Mouse (Mus musculus) hindbrain, embryonic 11.5 days (tissue): ENCODE measurements around the gene Gm11020. TPM values are rescaled to one million over a fixed set of nuclear protein-coding genes. Genes with fewer than 3 reads are reported as not detected.
A peak's percentile ranks its signal among the peaks of the same experiment; 100 is the strongest.
"Not testable (repeated sequence)": the region's sequence is repeated elsewhere in the genome, so short reads cannot be mapped to it uniquely, and the experiment has no call there.

Source experiments
- ATAC-seq: fragments of 200-750 bp; cut with Nextera tagmentation; 2 replicates; pipeline ENCODE4 v1.8.0; 2017; ENCODE audit warnings: mild to moderate bottlenecking, moderate TSS enrichment, moderate library complexity; ENCODE audit not compliant: low FRiP score
- DNase-seq: peaks from one replicate; pipeline ENCODE4 v3.0.0-alpha.2; 2015; ENCODE audit warnings: low spot score
- H3K27ac ChIP-seq: fragments of 300-500 bp; sonication (generic); 2 replicates; pipeline ENCODE4 v1.5.1; 2014; ENCODE audit warnings: mild to moderate bottlenecking, low read depth, low read length
- H3K27me3 ChIP-seq: fragments of 300-500 bp; sonication (generic); 2 replicates; pipeline ENCODE4 v1.6.1; 2014; ENCODE audit warnings: mild to moderate bottlenecking, low read length, moderate library complexity, mixed read lengths; ENCODE audit not compliant: control insufficient read depth, insufficient read depth
- H3K36me3 ChIP-seq: fragments of 300-500 bp; sonication (generic); 2 replicates; pipeline ENCODE4 v1.6.1; 2014; ENCODE audit warnings: mild to moderate bottlenecking, low read length, moderate library complexity, mixed read lengths; ENCODE audit not compliant: control insufficient read depth, insufficient read depth
- H3K4me1 ChIP-seq: fragments of 300-500 bp; sonication (generic); replicated peaks from 2 replicates; pipeline ENCODE4 v1.6.1; 2014; ENCODE audit warnings: low read length, mixed read lengths; ENCODE audit not compliant: control insufficient read depth, insufficient read depth
- H3K4me2 ChIP-seq: fragments of 300-500 bp; sonication (generic); replicated peaks from 2 replicates; pipeline ENCODE4 v1.6.1; 2014; ENCODE audit warnings: mild to moderate bottlenecking, low read depth, low read length
- H3K4me3 ChIP-seq: fragments of 300-500 bp; sonication (generic); 2 replicates; pipeline ENCODE4 v1.5.1; 2014; ENCODE audit warnings: low read depth, low read length
- H3K9ac ChIP-seq: fragments of 300-500 bp; sonication (generic); 2 replicates; pipeline ENCODE4 v1.6.1; 2014; ENCODE audit warnings: low read depth, low read length
- H3K9me3 ChIP-seq: fragments of 300-500 bp; sonication (generic); 2 replicates; pipeline ENCODE4 v1.6.1; 2016; ENCODE audit warnings: low read length; ENCODE audit not compliant: control insufficient read depth
- WGBS: fragments of 180-500 bp; shearing (Covaris S2); extraction: QIAGEN DNeasy Blood & Tissue Kit; methylation state at CpG from one replicate; pipeline ENCODE4 v1.1.7; 2014; 5-methylcytosine and 5-hydroxymethylcytosine counted together
- polyA plus RNA-seq: library from polyadenylated mRNA; unstranded; fragments of >200 nt; fragmentation: Nextera tagmentation; extraction: Ambion mirVana; gene quantifications from 2 replicates; pipeline ENCODE4 v1.2.1, GENCODE M21; 2014

Gm11020 gene
- polyA plus RNA-seq, 1 experiment from 2014 or later: not detected

DNA sequence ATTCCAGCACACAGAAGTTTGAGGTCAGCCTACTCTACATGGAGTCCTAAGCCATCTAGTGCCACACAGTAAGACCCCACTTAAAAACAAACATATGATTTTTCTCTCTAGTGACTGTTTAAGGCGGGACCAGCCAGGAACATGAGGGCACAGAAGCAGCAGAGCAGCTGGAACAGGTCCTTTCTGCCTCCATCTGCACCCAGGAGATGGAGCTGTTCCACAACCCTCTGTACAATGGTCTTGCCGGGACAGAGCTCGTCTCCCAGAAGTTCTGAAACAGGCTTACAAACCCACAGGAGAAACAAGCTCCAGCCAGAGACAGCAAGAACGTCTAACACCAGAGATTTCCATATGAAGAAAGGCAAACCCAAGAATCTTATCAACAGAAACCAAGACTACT, 8.1 kb upstream of the Gm11020 start:
- H3K27me3 ChIP-seq: no peaks in the 10 kb centered on the region
- H3K27ac ChIP-seq: no peak overlapping the region
- H3K9me3 ChIP-seq: no peaks in the 10 kb centered on the region
- H3K9ac ChIP-seq: no peak overlapping the region
- ATAC-seq (no peak), DNase-seq (no peak)
- H3K4me1 ChIP-seq: no peaks in the 10 kb centered on the region
- H3K4me2 ChIP-seq: no peak overlapping the region
- H3K36me3 ChIP-seq: no peaks in the 10 kb centered on the region
- no peak overlapping the region for H3K4me3 ChIP-seq
- 81% methylated on average over 4 of the region's 4 CpGs for WGBS

DNA sequence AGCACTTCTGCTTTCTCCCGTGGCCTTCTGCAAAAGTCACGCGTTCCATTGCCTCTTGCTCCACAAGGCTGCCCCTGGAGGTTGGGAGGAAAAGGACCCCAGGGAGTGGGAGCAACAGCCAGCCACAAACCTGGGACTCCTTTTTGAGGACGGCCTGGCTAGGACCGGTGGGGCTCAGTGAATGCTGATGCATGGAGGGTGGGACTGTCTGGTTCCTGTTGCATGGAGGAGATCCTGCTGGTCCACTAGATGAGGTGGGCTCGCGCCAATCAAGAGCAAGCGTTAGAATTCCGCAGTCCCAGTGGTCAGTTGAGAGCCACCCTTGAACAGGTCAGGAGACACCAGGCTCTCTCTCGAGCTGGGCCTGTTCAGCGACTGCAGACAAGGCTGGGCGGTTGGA, 563 bp downstream of the Gm11020 start, which contains the start of gene Cmtm2b:
TSS of gene Cmtm2b (plus strand) at position 301 of the 400 bp plus-strand sequence.
- H3K4me3 ChIP-seq, H3K27me3 ChIP-seq, H3K9ac ChIP-seq, ATAC-seq, H3K9me3 ChIP-seq, DNase-seq, H3K4me2 ChIP-seq, H3K4me1 ChIP-seq, H3K36me3 ChIP-seq, H3K27ac ChIP-seq: not testable (repeated sequence)
- WGBS: 90% methylated on average over 12 of the region's 12 CpGs

DNA sequence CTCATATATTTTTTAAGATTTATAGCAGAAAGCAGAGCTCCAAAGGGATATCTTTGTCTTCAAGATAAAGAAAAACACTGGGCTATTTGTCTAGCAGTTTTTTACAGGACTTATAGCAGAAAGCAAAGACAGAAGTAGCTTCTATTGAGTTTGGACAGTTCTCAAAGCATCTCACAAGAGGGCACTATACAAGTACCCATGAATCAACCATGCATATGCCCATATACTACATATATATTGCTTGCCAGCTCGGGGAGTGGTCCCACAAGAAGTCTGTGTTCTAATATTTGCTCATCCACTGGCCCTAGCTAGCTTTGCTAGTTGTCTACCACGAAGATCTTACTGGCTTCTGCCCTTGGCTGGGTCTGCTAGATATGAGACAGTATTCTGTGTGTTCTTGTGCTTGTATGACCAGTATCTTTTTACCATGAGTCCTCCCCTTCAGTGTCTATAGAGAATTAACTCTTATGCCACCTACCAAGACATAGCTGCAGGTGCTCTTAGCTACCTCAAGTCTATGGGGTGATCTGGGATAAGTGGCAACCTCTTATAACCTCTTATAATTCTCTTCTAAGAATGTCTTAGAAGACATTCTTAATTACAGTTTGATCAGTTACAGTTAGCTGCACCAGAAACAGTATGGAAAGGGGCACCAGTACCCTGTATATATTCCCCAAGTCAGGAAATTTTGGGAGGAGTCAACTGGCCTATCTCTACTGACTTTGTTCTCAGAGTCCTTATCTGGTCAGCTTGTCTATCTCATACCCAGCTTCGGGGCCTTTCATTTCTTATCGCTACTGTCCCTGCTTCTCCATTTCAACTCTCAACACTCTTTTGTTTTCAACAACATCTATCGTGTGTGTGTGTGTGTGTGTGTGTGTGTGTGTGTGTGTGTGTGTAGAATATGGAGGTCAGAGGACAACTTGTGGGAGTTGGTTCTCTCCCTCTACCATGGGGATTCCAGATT, 11.6 kb downstream of the Gm11020 start:
- Histone ChIP-seq H3K27ac (no peak overlapping the region), H3K36me3 (no peaks in the 10 kb centered on the region), H3K4me2 (no peak overlapping the region), H3K9me3 (no peaks in the 10 kb centered on the region), H3K27me3 (no peaks in the 10 kb centered on the region), H3K4me3 (no peak overlapping the region), H3K4me1 (no peaks in the 10 kb centered on the region), H3K9ac (no peak overlapping the region)
- no peak for ATAC-seq
- 84% methylated on average over 5 of the region's 5 CpGs for WGBS
- DNase-seq: no peak

DNA sequence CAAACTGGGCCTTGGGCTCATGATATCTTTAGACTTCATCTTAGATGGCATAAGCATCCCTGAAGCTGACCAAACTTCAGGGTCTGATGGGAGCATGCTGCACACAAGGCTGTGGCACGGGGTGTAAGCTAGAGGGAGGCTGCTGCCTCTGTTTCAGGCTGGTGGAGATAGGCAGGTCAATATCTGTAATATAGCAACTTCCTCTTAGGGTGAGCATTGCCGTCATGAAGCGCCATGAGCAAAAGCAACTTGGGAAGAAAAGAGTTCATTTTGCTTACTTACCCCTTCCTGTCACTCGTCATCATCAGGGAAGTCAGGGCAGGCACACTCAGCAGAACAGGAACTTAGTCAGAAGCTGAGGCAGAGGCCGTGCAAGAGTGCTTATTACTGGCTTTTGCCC, 12.4 kb downstream of the Gm11020 start:
- no peak for ATAC-seq
- no peak overlapping the region for H3K4me2 ChIP-seq
- DNase-seq: no peak
- no peaks in the 10 kb centered on the region for H3K27me3 ChIP-seq
- no peaks in the 10 kb centered on the region for H3K36me3 ChIP-seq
- H3K9ac ChIP-seq: no peak overlapping the region
- WGBS: 74% methylated on average over 5 of the region's 5 CpGs
- no peak overlapping the region for H3K27ac ChIP-seq
- H3K4me3 ChIP-seq: no peak overlapping the region
- no peaks in the 10 kb centered on the region for H3K4me1 ChIP-seq
- H3K9me3 ChIP-seq: no peaks in the 10 kb centered on the region

DNA sequence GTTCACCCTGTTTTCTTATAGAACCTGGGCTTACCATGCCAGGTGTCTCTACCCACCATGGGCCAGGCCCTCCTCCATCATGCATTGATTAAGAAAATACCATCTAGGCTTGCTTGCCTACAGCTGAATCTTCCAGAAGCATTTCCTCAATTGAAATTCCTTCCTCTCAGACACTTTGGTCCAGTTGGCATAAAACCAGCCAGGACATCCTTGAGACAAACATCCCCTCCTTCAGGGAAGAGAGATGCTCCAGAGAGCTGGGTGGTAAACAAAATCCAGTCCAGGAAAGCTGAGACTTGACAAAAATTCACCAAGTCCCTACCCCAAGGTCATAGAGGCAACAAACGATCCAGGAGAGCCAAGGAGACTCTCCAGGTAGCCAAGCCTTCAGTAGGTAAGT, 12.8 kb downstream of the Gm11020 start:
- Histone ChIP-seq H3K9ac (no peak overlapping the region), H3K36me3 (no peaks in the 10 kb centered on the region), H3K4me3 (no peak overlapping the region), H3K4me2 (no peak overlapping the region), H3K27me3 (no peaks in the 10 kb centered on the region), H3K9me3 (no peaks in the 10 kb centered on the region), H3K4me1 (no peaks in the 10 kb centered on the region), H3K27ac (no peak overlapping the region)
- no peak for DNase-seq
- ATAC-seq: no peak
- WGBS: 78% methylated on average over 1 of the region's 1 CpGs

DNA sequence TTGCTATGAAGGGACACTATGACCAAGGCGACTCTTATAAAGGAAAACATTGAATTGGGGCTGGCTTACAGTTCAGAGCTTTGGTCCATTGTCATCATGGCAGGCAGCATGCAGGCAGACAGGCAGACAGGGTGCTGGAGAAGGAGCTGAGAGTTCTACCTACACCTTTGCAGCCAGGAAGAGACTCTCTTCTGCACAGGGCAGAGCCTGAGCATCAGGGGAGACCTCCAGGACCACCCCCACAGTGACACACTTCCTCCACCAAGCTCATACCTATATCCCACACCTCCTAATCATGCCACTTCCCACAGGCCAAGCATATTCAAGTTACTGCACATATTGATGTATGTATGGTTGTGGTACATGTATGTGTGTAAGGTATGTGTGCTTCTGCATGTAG, 15.4 kb downstream of the Gm11020 start:
- WGBS: 97% methylated on average over 1 of the region's 1 CpGs
- no peak for ATAC-seq

DNA sequence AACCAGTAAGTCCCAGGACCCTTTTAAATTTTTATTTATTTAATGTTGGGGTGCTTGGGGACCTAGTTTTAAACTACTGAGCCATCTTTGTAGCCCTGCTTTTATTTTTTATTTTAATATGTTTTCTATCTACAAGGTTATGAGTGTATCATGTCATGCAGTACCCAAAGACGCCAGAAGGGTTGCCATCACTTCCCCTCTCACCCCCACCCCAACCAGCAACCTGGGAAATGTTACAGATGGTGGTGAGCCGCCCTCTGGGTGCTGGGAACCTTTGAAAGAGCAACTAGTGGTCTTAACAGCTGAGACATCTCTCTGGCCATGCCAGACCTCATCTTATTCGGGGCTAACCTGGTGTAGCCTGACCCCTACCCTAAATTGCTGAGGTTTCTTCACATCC, 16.5 kb downstream of the Gm11020 start:
- no peak overlapping the region for H3K4me2 ChIP-seq
- no peaks in the 10 kb centered on the region for H3K9me3 ChIP-seq
- H3K4me1 ChIP-seq: no peaks in the 10 kb centered on the region
- no peak overlapping the region for H3K4me3 ChIP-seq
- DNase-seq (no peak), ATAC-seq (no peak)
- no peak overlapping the region for H3K27ac ChIP-seq
- WGBS: 47% methylated on average over 3 of the region's 3 CpGs
- H3K27me3 ChIP-seq: no peaks in the 10 kb centered on the region
- no peak overlapping the region for H3K9ac ChIP-seq
- no peaks in the 10 kb centered on the region for H3K36me3 ChIP-seq

More for the DNA sequence above, 15.4 kb downstream of the Gm11020 start:
- DNase-seq: no peak
- Histone ChIP-seq H3K9me3 (no peaks in the 10 kb centered on the region), H3K9ac (no peak overlapping the region), H3K4me2 (no peak overlapping the region), H3K4me3 (no peak overlapping the region), H3K27ac (no peak overlapping the region), H3K4me1 (no peaks in the 10 kb centered on the region), H3K36me3 (no peaks in the 10 kb centered on the region), H3K27me3 (no peaks in the 10 kb centered on the region)

DNA sequence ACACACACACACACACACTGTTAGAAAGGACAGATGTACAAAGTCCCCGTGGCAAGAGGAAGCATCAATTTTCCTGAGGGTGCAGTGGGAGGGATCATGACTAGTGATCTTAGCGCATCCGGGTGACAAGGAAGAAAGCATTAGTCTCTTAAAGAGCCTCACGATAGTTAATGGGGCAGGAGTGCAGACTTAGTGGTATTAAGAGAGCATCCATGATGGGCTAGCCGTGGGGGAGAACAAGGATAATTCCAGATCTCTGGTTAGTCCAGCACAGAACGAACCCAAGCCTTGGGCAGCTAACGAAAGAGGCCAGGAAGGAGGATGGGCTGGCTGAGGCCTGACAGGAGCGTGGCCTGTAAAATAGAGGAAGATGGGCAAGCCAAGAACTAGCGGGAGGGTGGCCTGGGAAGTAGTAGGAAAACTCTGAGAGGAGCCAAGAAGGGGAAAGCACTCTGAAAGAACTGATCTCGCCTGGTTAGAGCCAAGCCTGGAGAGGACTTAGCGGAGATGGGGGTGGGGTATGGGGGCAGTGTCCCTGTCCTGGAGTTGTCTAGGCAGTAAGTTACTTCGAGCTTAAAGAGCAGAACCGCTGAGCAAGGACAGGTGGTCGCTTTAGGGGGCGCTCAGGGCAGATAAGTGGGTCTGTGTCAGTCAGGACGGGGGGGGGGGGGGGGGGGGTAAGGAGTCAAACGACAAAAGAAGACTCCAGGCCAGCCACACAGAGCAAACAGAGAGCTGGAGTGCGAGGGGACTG, 18.0 kb downstream of the Gm11020 start, which contains the start of gene Cmtm3:
TSS of gene Cmtm3 (plus strand) at position 182 of the 754 bp plus-strand sequence.
- peak within 1 kb of the TSS; percentile 54 for H3K4me3 ChIP-seq
- peak within 1 kb of the TSS; percentile 66 for H3K4me2 ChIP-seq
- H3K9ac ChIP-seq: peak within 1 kb of the TSS; percentile 66
- no peaks in the 10 kb centered on the region for H3K4me1 ChIP-seq
- ATAC-seq (no peak), DNase-seq (peak; percentile 35)
- H3K27ac ChIP-seq: no peak within 1 kb of the TSS
- H3K9me3 ChIP-seq: no peaks in the 10 kb centered on the region
- 20% methylated on average over 16 of the region's 18 CpGs for WGBS
- no peaks in the 10 kb centered on the region for H3K27me3 ChIP-seq
- no peaks in the 10 kb centered on the region for H3K36me3 ChIP-seq
